Mouse (Mus musculus): Measurements from ENCODE around the gene Mindy3.

GRCm38 (mm10) chr2:12327216-12327615 is 92.1 kb downstream of the Mindy3 start:
- TF ChIP-seq CTCF (IDR thresholded peaks at IDR 0.05; ENCODE audit: extremely low read depth, insufficient read depth, low read length) (no peak), POLR2A (IDR thresholded peaks at IDR 0.05; ENCODE audit: extremely low read depth, insufficient read depth, low read length) (no peak)

All from cortical plate, adult 2 months (tissue).